Comparison of ENCODE assay signal across 9 mouse cellular contexts in the genomic region with DNA sequence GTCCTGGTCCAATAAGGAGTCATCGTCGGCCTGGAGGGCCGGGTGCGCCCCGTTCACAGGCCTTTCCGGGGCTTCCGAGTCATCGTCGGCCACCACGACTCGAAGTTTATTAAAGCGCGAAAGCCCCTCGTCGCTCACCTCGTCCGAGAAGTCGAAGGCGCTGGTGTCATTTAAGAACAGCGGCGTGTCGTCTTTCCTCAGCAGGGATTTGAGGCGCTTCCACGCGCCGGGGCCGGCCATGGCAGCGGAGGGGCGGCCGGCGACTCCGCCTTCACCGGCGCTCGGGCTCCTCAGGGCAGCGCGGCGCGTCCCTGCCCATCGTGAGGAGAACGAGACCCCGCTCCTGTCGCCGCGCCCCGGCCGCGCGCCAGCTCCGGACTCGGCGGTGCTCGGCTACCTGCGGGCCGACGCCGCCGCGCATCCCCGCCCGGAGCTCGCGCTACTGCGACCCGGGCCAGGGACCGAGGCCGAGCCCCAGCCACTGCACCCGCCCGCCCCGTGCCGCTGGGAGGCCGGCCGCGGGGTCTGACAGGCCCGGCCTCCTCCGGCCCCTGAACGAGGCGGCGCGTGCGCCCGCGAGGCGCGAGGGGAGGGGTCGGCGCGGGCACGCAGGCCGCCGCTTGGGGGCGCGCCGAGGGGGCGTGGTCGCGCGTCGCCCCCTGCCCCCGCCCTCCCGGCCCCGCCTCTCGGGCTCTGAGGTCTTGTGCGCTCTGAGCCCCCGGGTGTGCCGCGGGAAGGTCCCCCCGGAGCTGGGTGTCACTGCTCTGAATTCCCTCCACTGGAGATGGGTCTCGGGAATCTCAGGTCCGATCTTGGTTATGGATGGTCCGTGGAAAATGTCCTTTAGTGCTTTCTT. TPM values are rescaled to one million over a fixed set of nuclear protein-coding genes. Genes with fewer than 3 reads are reported as not detected.
DNase-seq lines count a peak whose midpoint lies in the region; ATAC-seq and TF ChIP-seq lines count a peak whose summit lies in the region.
"Had no signal": no experiment of that assay in that cellular context is flagged by ENCODE, and none has a peak within 500 bp of the region (broad histone marks: within the 10 kb centered on the region; RNA-seq: fewer than 3 reads in every experiment).

A gene (minus strand): TSS at position 483 of the 856 bp plus-strand sequence.

- no peak for TF ChIP-seq CTCF in liver, adult 2 months (IDR thresholded peaks at IDR 0.05; ENCODE audit: low read depth, low read length)

- DNase-seq in spleen, adult 18-20 months, result peak; percentile 56 to 70
- DNase-seq in spleen, adult 12 weeks (ENCODE audit: low spot score), result no peak
- DNase-seq in embryonic facial prominence, embryonic 14.5 days (ENCODE audit: low spot score), result peak; percentile 89
- DNase-seq in heart, embryonic 10.5 days (ENCODE audit: low spot score), result peak; percentile 79
- peak; percentile 27 for DNase-seq in liver, adult 2 months (ENCODE audit: extremely low read depth, low read depth, low spot score)
- peak; percentile 80 for DNase-seq in splenic B cell, adult 2 months (ENCODE audit: low read depth, low spot score)

- peaks cover 15% of the 10 kb centered on the region for H3K4me1 ChIP-seq in embryonic facial prominence, embryonic 14.5 days (ENCODE audit: control insufficient read depth, insufficient read depth, low read length)
- peaks cover 9% of the 10 kb centered on the region; the same call in 1 of the 2 replicates for H3K4me1 ChIP-seq in heart, embryonic 10.5 days
- H3K4me1 ChIP-seq in kidney, embryonic 14.5 days (ENCODE audit: control insufficient read depth, insufficient read depth, low read length), result peaks cover 8% of the 10 kb centered on the region; the same call in 1 of the 2 replicates
- peaks cover 3% of the 10 kb centered on the region; the same call in 1 of the 2 replicates for H3K4me1 ChIP-seq in liver, adult 2 months (ENCODE audit: control insufficient read depth, insufficient read depth, low read length)

- under 1% methylated on average over 32 of the region's 111 CpGs for WGBS in embryonic facial prominence, embryonic 14.5 days
- under 1% methylated on average over 109 of the region's 111 CpGs for WGBS in heart, embryonic 10.5 days
- WGBS in kidney, embryonic 14.5 days, result under 1% methylated on average over 80 of the region's 111 CpGs
- WGBS in liver, adult 2 months, result under 1% methylated on average over 108 of the region's 111 CpGs

- H3K36me3 ChIP-seq in embryonic facial prominence, embryonic 14.5 days (ENCODE audit: control insufficient read depth, insufficient read depth, low read length), result no peaks in the 10 kb centered on the region
- H3K36me3 ChIP-seq in heart, embryonic 10.5 days, result no peaks in the 10 kb centered on the region
- no peaks in the 10 kb centered on the region for H3K36me3 ChIP-seq in kidney, embryonic 14.5 days (ENCODE audit: control insufficient read depth, insufficient read depth, low read length)
- no peaks in the 10 kb centered on the region for H3K36me3 ChIP-seq in liver, adult 2 months (ENCODE audit: control insufficient read depth, insufficient read depth, low read length)
- H3K36me3 ChIP-seq in myocyte (ENCODE audit: control insufficient read depth, insufficient read depth), result no peaks in the 10 kb centered on the region
- no peaks in the 10 kb centered on the region for H3K36me3 ChIP-seq in splenic B cell, adult 2 months (ENCODE audit: control insufficient read depth, insufficient read depth, low read length, poor library complexity, severe bottlenecking)
- H3K36me3 ChIP-seq: G1E had no signal

- no peaks in the 10 kb centered on the region for H3K9me3 ChIP-seq in embryonic facial prominence, embryonic 14.5 days (ENCODE audit: control insufficient read depth, low read length)
- no peaks in the 10 kb centered on the region for H3K9me3 ChIP-seq in heart, embryonic 10.5 days
- H3K9me3 ChIP-seq in kidney, embryonic 14.5 days (ENCODE audit: control insufficient read depth, low read length), result no peaks in the 10 kb centered on the region

- H3K79me2 ChIP-seq in liver, adult 2 months (ENCODE audit: control insufficient read depth, insufficient read depth, low read length), result no peaks in the 10 kb centered on the region; the same call in 1 of the 2 replicates
- H3K79me2 ChIP-seq in myocyte (ENCODE audit: control insufficient read depth, insufficient read depth), result peaks cover 45% of the 10 kb centered on the region

- no peaks in the 10 kb centered on the region for H3K27me3 ChIP-seq in embryonic facial prominence, embryonic 14.5 days (replicated peaks; ENCODE audit: control insufficient read depth, insufficient read depth, low read length)
- H3K27me3 ChIP-seq in heart, embryonic 10.5 days (ENCODE audit: insufficient read depth, poor library complexity, severe bottlenecking), result peaks cover 15% of the 10 kb centered on the region; the same call in 1 of the 2 replicates
- H3K27me3 ChIP-seq in kidney, embryonic 14.5 days (ENCODE audit: control insufficient read depth, insufficient read depth, low read length), result no peaks in the 10 kb centered on the region
- no peaks in the 10 kb centered on the region for H3K27me3 ChIP-seq in liver, adult 2 months (ENCODE audit: control insufficient read depth, insufficient read depth, low read length)
- H3K27me3 ChIP-seq in myocyte (ENCODE audit: control insufficient read depth, insufficient read depth, insufficient read length), result no peaks in the 10 kb centered on the region
- no peaks in the 10 kb centered on the region for H3K27me3 ChIP-seq in splenic B cell, adult 2 months (ENCODE audit: control insufficient read depth, insufficient read depth, low read length, poor library complexity, severe bottlenecking)

- peak within 1 kb of the TSS; percentile 79 for H3K4me2 ChIP-seq in embryonic facial prominence, embryonic 14.5 days (ENCODE audit: low read depth, low read length)
- H3K4me2 ChIP-seq in kidney, embryonic 14.5 days (replicated peaks; ENCODE audit: low read depth, low read length), result peak within 1 kb of the TSS; percentile 60
- H3K4me2 ChIP-seq in myocyte (ENCODE audit: low read depth), result peak within 1 kb of the TSS; percentile 72

- peak within 1 kb of the TSS; percentile 35; the same call in 1 of the 2 replicates for H3K27ac ChIP-seq in embryonic facial prominence, embryonic 14.5 days (replicated peaks; ENCODE audit: low read depth, low read length)
- H3K27ac ChIP-seq in heart, embryonic 10.5 days, result peak within 1 kb of the TSS; percentile 89
- no peak within 1 kb of the TSS for H3K27ac ChIP-seq in kidney, embryonic 14.5 days (ENCODE audit: low read depth, low read length)
- no peak within 1 kb of the TSS; the same call in 1 of the 2 replicates for H3K27ac ChIP-seq in liver, adult 2 months (replicated peaks; ENCODE audit: insufficient read depth, low read depth, low read length)

- peak within 1 kb of the TSS; percentile 74 for H3K4me3 ChIP-seq in embryonic facial prominence, embryonic 14.5 days (ENCODE audit: low read depth, low read length)
- peak within 1 kb of the TSS; percentile 82 for H3K4me3 ChIP-seq in heart, embryonic 10.5 days
- H3K4me3 ChIP-seq in kidney, embryonic 14.5 days (ENCODE audit: low read length), result peak within 1 kb of the TSS; percentile 71
- peak within 1 kb of the TSS; percentile 61 for H3K4me3 ChIP-seq in liver, adult 2 months (ENCODE audit: insufficient read depth, low read depth, low read length)
- peak within 1 kb of the TSS; percentile 83 for H3K4me3 ChIP-seq in myocyte

- H3ac ChIP-seq in myocyte (ENCODE audit: control insufficient read depth, insufficient read length), result peak within 1 kb of the TSS; percentile 92

- H3K9ac ChIP-seq in embryonic facial prominence, embryonic 14.5 days (ENCODE audit: low read depth, low read length), result peak within 1 kb of the TSS; percentile 85
- peak within 1 kb of the TSS; percentile 76 for H3K9ac ChIP-seq in kidney, embryonic 14.5 days (ENCODE audit: low read depth, low read length)
- peak within 1 kb of the TSS; percentile 77 for H3K9ac ChIP-seq in liver, adult 2 months (ENCODE audit: low read depth, low read length)

- peak; percentile 98 for ATAC-seq in embryonic facial prominence, embryonic 14.5 days (ENCODE audit: low read depth)
- peak; percentile 99 for ATAC-seq in kidney, embryonic 14.5 days (ENCODE audit: low FRiP score, low TSS enrichment)

- TF ChIP-seq POLR2A in liver, adult 2 months (IDR thresholded peaks at IDR 0.05; ENCODE audit: extremely low read depth, insufficient read depth, low read length), result no peak
- peak; percentile 51 for TF ChIP-seq POLR2A in myocyte (IDR thresholded peaks at IDR 0.05; ENCODE audit: insufficient read length, low read depth)

TF ChIP-seq in myocyte, 11 proteins besides CTCF, POLR2A, EP300 and RAD21:
- TF ChIP-seq CEBPB (IDR thresholded peaks at IDR 0.05; ENCODE audit: insufficient read depth, poor library complexity, severe bottlenecking) (no peak), POLR2AphosphoS2 (IDR thresholded peaks at IDR 0.05; ENCODE audit: insufficient read length, low read depth) (peak; percentile 14)
TF ChIP-seq in myocyte: peak in this region for 1.

RNA-seq across cellular contexts. Expression of the gene that starts here (rescaled TPM):
- 16.8 and 17.2 TPM in 2 replicates for polyA plus RNA-seq in embryonic facial prominence, embryonic 14.5 days (2014; fragmentation: Nextera tagmentation; extraction: Ambion mirVana)
- 5.4 and 5.9 TPM in 2 replicates for polyA plus RNA-seq in heart, embryonic 10.5 days (2016; fragmentation: Nextera tagmentation; extraction: Ambion mirVana)
- 4.8 and 12.7 TPM in 2 replicates for polyA plus RNA-seq in kidney, embryonic 14.5 days (2014; fragmentation: Nextera tagmentation; extraction: Ambion mirVana)
- 8.5 and 8.8 TPM in 2 replicates for total RNA-seq in liver, adult 2 months (2014; rRNA removed)
- polyA plus RNA-seq in liver, adult 2 months (2012; rRNA removed), result 2.3 and 2.4 TPM in 2 replicates
- 17.7 TPM for polyA plus RNA-seq in myocyte (2012; fragmentation: generic; extraction: Trizol)
- polyA plus RNA-seq: G1E had no signal

Comparison
In these comparisons a context has a peak if more than half of its experiments do, and no peak if none do; other contexts are left out.
1. H3K27ac ChIP-seq: peak in embryonic facial prominence, embryonic 14.5 days (single experiment) and heart, embryonic 10.5 days (single experiment); none in kidney, embryonic 14.5 days (single experiment) and liver, adult 2 months (single experiment).
2. Peak in every context shown above with its lines, with median percentiles within 50 percentile points of each other: H3K4me2 ChIP-seq, H3K4me3 ChIP-seq and H3K9ac ChIP-seq.